Mouse (Mus musculus) liver, adult 2 months (tissue): ENCODE data around the gene Fbxl13.

Experiments used
- CTCF ChIP-seq: fragments of 200-500 bp; IDR thresholded peaks from 2 replicates; pipeline ENCODE4 v1.5.1; 2011; ENCODE audit warnings: low read depth, low read length, control low read depth
- POLR2A ChIP-seq: fragments of 200-500 bp; IDR thresholded peaks from 2 replicates; pipeline ENCODE4 v1.6.1; 2011; ENCODE audit warnings: low read length, control low read depth; ENCODE audit not compliant: insufficient read depth; ENCODE audit errors: extremely low read depth

DNA sequence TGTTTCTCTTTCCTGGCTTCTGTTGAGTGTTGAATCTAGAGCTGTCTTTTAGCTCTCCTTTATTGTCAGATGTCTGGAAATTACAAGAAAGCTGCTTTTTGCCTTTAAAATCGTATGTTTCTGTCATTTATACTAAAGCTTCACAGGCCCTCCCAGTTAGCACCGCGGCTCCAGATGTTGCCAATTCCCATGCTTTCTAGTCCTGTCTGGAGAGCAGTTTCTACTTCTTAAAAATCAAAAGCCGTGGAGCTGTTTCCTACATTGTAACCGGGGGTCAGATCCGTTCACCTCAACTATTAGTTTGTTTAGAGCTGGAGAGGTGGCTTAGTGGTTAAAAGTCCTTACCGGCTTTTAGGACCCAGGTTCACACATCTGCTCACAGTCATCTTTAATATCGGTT lies 162.2 kb downstream of the Fbxl13 start:
- no peak for TF ChIP-seq CTCF
- TF ChIP-seq POLR2A: no peak
